In genomic region chrX:102070591-102071471, GRCm38 (mm10) we compare ENCODE assay signal across 8 mouse cellular contexts. TPM values are rescaled to one million over a fixed set of nuclear protein-coding genes. Genes with fewer than 3 reads are reported as not detected.
DNase-seq lines count a peak whose midpoint lies in the region; ATAC-seq lines count a peak whose summit lies in the region.

Gene Rtl5 (minus strand): TSS chrX:102071304.

- WGBS in embryonic facial prominence, embryonic 12.5 days, result 24% methylated on average over 60 of the region's 61 CpGs
- WGBS in limb, embryonic 15.5 days, result 21% methylated on average over 61 of the region's 61 CpGs
- 16% methylated on average over 50 of the region's 61 CpGs for WGBS in midbrain, embryonic 16.5 days
- 21% methylated on average over 61 of the region's 61 CpGs for WGBS in stomach, embryonic 14.5 days

- peak within 1 kb of the TSS; percentile 79 for H3K27ac ChIP-seq in embryonic facial prominence, embryonic 12.5 days
- H3K27ac ChIP-seq in limb, embryonic 15.5 days, result peak within 1 kb of the TSS; percentile 82
- peak within 1 kb of the TSS; percentile 82 for H3K27ac ChIP-seq in midbrain, embryonic 16.5 days (ENCODE audit: low read length)
- H3K27ac ChIP-seq in stomach, embryonic 14.5 days (ENCODE audit: low read length), result peak within 1 kb of the TSS; percentile 72; the same call in 1 of the 2 replicates

- peak within 1 kb of the TSS; percentile 56 for H3K9ac ChIP-seq in embryonic facial prominence, embryonic 12.5 days
- peak within 1 kb of the TSS; percentile 28; the same call in 1 of the 2 replicates for H3K9ac ChIP-seq in limb, embryonic 15.5 days
- peak within 1 kb of the TSS; percentile 70 for H3K9ac ChIP-seq in midbrain, embryonic 16.5 days (ENCODE audit: low read depth, low read length)
- H3K9ac ChIP-seq in stomach, embryonic 14.5 days (replicated peaks; ENCODE audit: low read depth, low read length), result peak within 1 kb of the TSS; percentile 36; the same call in 1 of the 2 replicates

- H3K4me3 ChIP-seq in embryonic facial prominence, embryonic 12.5 days, result peak within 1 kb of the TSS; percentile 51
- peak within 1 kb of the TSS; percentile 49 for H3K4me3 ChIP-seq in limb, embryonic 15.5 days
- H3K4me3 ChIP-seq in midbrain, embryonic 16.5 days (ENCODE audit: low read depth, low read length), result peak within 1 kb of the TSS; percentile 49
- H3K4me3 ChIP-seq in stomach, embryonic 14.5 days (ENCODE audit: low read depth, low read length), result peak within 1 kb of the TSS; percentile 41

- H3K4me1 ChIP-seq in embryonic facial prominence, embryonic 12.5 days, result peaks cover 2% of the 10 kb centered on the region; the same call in 1 of the 2 replicates
- H3K4me1 ChIP-seq in limb, embryonic 15.5 days, result no peaks in the 10 kb centered on the region
- H3K4me1 ChIP-seq in midbrain, embryonic 16.5 days (ENCODE audit: control insufficient read depth, insufficient read depth, low read length), result peaks cover 13% of the 10 kb centered on the region; the same call in 1 of the 2 replicates
- no peaks in the 10 kb centered on the region for H3K4me1 ChIP-seq in stomach, embryonic 14.5 days (ENCODE audit: control insufficient read depth, insufficient read depth, low read length)

- peak within 1 kb of the TSS; percentile 63 for H3K4me2 ChIP-seq in embryonic facial prominence, embryonic 12.5 days (replicated peaks)
- peak within 1 kb of the TSS; percentile 73 for H3K4me2 ChIP-seq in limb, embryonic 15.5 days
- peak within 1 kb of the TSS; percentile 63 for H3K4me2 ChIP-seq in midbrain, embryonic 16.5 days (ENCODE audit: low read length)
- H3K4me2 ChIP-seq in stomach, embryonic 14.5 days (replicated peaks; ENCODE audit: low read depth, low read length), result peak within 1 kb of the TSS; percentile 56

- DNase-seq in spleen, adult 18-20 months, result peak; percentile 40 to 42
- no peak for DNase-seq in spleen, adult 12 weeks (ENCODE audit: low spot score)
- peak; percentile 65 to 79 for DNase-seq in heart, adult 9 months (ENCODE audit: low spot score in 2 of 2)
- peak; percentile 64 for DNase-seq in kidney, adult 9 months

- no peaks in the 10 kb centered on the region for H3K36me3 ChIP-seq in embryonic facial prominence, embryonic 12.5 days
- H3K36me3 ChIP-seq in limb, embryonic 15.5 days, result no peaks in the 10 kb centered on the region
- H3K36me3 ChIP-seq in midbrain, embryonic 16.5 days (ENCODE audit: control insufficient read depth, insufficient read depth, low read length), result no peaks in the 10 kb centered on the region
- H3K36me3 ChIP-seq in stomach, embryonic 14.5 days (ENCODE audit: control insufficient read depth, insufficient read depth, low read length), result no peaks in the 10 kb centered on the region

- ATAC-seq in embryonic facial prominence, embryonic 12.5 days (ENCODE audit: insufficient number of reproducible peaks, insufficient read depth, low FRiP score, low TSS enrichment), result peak; percentile 93
- peak; percentile 83 for ATAC-seq in limb, embryonic 15.5 days (ENCODE audit: insufficient number of reproducible peaks, low FRiP score, low TSS enrichment, low read depth)
- ATAC-seq in midbrain, embryonic 16.5 days, result peak; percentile 95
- peak; percentile 86 for ATAC-seq in stomach, embryonic 14.5 days (ENCODE audit: insufficient number of reproducible peaks, insufficient read depth, low FRiP score, low read depth)

- H3K9me3 ChIP-seq in embryonic facial prominence, embryonic 12.5 days, result no peaks in the 10 kb centered on the region
- H3K9me3 ChIP-seq in limb, embryonic 15.5 days, result no peaks in the 10 kb centered on the region
- H3K9me3 ChIP-seq in midbrain, embryonic 16.5 days (replicated peaks; ENCODE audit: control insufficient read depth, low read length, poor library complexity, severe bottlenecking), result no peaks in the 10 kb centered on the region
- no peaks in the 10 kb centered on the region for H3K9me3 ChIP-seq in stomach, embryonic 14.5 days (ENCODE audit: control insufficient read depth, low read depth, low read length)

- H3K27me3 ChIP-seq in embryonic facial prominence, embryonic 12.5 days, result peaks cover 15% of the 10 kb centered on the region; the same call in 1 of the 2 replicates
- H3K27me3 ChIP-seq in limb, embryonic 15.5 days, result peaks cover 35% of the 10 kb centered on the region
- H3K27me3 ChIP-seq in midbrain, embryonic 16.5 days (ENCODE audit: control insufficient read depth, insufficient read depth, low read depth, low read length), result no peaks in the 10 kb centered on the region; the same call in 1 of the 2 replicates
- no peaks in the 10 kb centered on the region for H3K27me3 ChIP-seq in stomach, embryonic 14.5 days (ENCODE audit: control insufficient read depth, insufficient read depth, low read length)

RNA-seq across cellular contexts. Expression of gene Rtl5, which starts in this region (rescaled TPM):
- 2.6 and 2.7 TPM in 2 replicates for polyA plus RNA-seq in embryonic facial prominence, embryonic 12.5 days (2016; fragmentation: Nextera tagmentation; extraction: Ambion mirVana)
- polyA plus RNA-seq in limb, embryonic 15.5 days (2015; fragmentation: Nextera tagmentation; extraction: Ambion mirVana), result 1.8 and 2.2 TPM in 2 replicates
- 9.7 and 13.5 TPM in 2 replicates for polyA plus RNA-seq in midbrain, embryonic 16.5 days (2015; fragmentation: Nextera tagmentation; extraction: Ambion mirVana)
- 1.6 and 2.9 TPM in 2 replicates for polyA plus RNA-seq in stomach, embryonic 14.5 days (2014; fragmentation: Nextera tagmentation; extraction: Ambion mirVana)
